Mouse (Mus musculus): ENCODE results near the gene Pitpnm3. TPM values are rescaled to one million over a fixed set of nuclear protein-coding genes. Genes with fewer than 3 reads are reported as not detected.

The Pitpnm3 gene
- polyA plus RNA-seq, 1 experiment from 2014 or later: 0.50 TPM

Other genes with a start within 250 kb of the Pitpnm3 start
- gene Aipl1, start 98.3 kb downstream of the Pitpnm3 start, polyA plus RNA-seq (2015; fragmentation: Nextera tagmentation; extraction: Ambion mirVana): 0.19 and 0.34 TPM in 2 replicates
- 75.4 and 81.8 TPM in 2 replicates for gene Pimreg, start 93.7 kb downstream of the Pitpnm3 start, polyA plus RNA-seq (2015; fragmentation: Nextera tagmentation; extraction: Ambion mirVana)
- 0.20 and 0.21 TPM in 2 replicates for gene Gm43951, start 71.1 kb upstream of the Pitpnm3 start, polyA plus RNA-seq (2015; fragmentation: Nextera tagmentation; extraction: Ambion mirVana)
- 12.7 and 15.2 TPM in 2 replicates for gene 4933427D14Rik, start 71.7 kb upstream of the Pitpnm3 start, polyA plus RNA-seq (2015; fragmentation: Nextera tagmentation; extraction: Ambion mirVana)
- gene Txndc17, start 71.8 kb upstream of the Pitpnm3 start, polyA plus RNA-seq (2015; fragmentation: Nextera tagmentation; extraction: Ambion mirVana): 340 and 361 TPM in 2 replicates
- 33.0 and 34.3 TPM in 2 replicates for gene Med31, start 79.8 kb upstream of the Pitpnm3 start, polyA plus RNA-seq (2015; fragmentation: Nextera tagmentation; extraction: Ambion mirVana)
- gene Slc13a5, start 131.4 kb upstream of the Pitpnm3 start, polyA plus RNA-seq (2015; fragmentation: Nextera tagmentation; extraction: Ambion mirVana): 0.11 and 0.49 TPM in 2 replicates
- gene Xaf1, start 165.9 kb upstream of the Pitpnm3 start, polyA plus RNA-seq (2015; fragmentation: Nextera tagmentation; extraction: Ambion mirVana): 4.7 and 4.9 TPM in 2 replicates
- gene Fbxo39, start 178.7 kb upstream of the Pitpnm3 start, polyA plus RNA-seq (2015; fragmentation: Nextera tagmentation; extraction: Ambion mirVana): not detected in 2 replicates
- 0.19 and 0.33 TPM in 2 replicates for gene Tekt1, start 226.7 kb upstream of the Pitpnm3 start, polyA plus RNA-seq (2015; fragmentation: Nextera tagmentation; extraction: Ambion mirVana)

Measured in intestine, embryonic 15.5 days (tissue).